Mouse (Mus musculus): ENCODE data around the gene Bcl2a1d.
"Not testable (repeated sequence)": the region's sequence is repeated elsewhere in the genome, so short reads cannot be mapped to it uniquely, and the experiment has no call there.

The Bcl2a1d gene

DNA sequence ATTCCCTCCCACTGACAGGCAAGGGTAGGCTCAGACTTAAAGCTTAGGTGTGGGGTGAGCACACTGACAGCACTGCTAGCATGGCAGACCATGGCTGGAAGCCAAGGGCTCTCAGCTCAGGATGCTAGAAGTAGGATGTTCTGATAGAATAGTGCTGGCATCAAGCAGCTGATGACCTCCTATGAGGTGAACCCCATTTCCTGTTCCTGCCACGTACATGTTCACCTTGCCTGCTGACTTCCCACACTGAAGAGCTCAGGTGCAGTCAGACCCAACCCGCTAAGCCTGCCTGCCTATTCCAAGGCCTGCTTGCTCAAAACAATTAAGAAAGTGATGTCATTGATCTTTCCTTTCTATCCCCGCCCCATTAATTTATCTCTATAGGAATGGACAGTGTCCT lies 42.3 kb downstream of the Bcl2a1d start:
- not testable (repeated sequence) for DNase-seq

GRCm38 (mm10) chr9:88686719-88687118 lies 45.0 kb downstream of the Bcl2a1d start:
- not testable (repeated sequence) for DNase-seq

Measured in kidney, adult 9 months (tissue).